Mouse (Mus musculus) T-cell, adult 2 months (primary cell): ENCODE results near the gene Zfp462.
"Not testable (repeated sequence)": the region's sequence is repeated elsewhere in the genome, so short reads cannot be mapped to it uniquely, and the experiment has no call there.

Source experiments
- DNase-seq: peaks from one replicate; pipeline ENCODE4 v3.0.0; 2022; ENCODE audit warnings: low spot score

The Zfp462 gene

DNA sequence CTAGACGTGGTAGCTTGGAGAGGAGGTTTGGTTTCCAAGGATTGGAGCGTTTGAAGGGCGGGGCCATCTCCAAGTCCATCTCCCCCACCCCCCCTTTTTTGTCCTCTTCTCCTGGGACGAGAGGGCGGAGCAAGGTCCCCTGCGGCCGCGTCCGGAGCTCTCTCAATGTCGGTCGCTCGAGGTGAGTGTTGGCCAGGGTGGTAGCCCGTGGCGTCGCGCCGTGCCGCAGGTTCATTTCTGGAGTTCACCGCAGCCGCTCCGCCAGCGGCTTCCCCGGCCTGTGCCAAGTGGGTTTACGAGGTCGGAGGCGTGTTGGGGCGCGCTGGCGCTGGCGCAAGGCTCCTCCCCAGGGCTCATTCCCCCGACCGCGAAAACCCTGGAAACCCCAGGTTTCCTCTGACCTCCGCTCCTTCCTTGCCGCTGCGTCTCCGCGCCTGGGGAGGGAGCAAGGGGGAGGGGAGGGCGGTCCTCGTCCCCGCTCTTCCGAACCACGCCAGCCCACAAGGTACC, at the start of gene Zfp462:
Gene Zfp462 (plus strand): TSS at position 128 of the 510 bp plus-strand sequence.
- DNase-seq: no peak

DNA sequence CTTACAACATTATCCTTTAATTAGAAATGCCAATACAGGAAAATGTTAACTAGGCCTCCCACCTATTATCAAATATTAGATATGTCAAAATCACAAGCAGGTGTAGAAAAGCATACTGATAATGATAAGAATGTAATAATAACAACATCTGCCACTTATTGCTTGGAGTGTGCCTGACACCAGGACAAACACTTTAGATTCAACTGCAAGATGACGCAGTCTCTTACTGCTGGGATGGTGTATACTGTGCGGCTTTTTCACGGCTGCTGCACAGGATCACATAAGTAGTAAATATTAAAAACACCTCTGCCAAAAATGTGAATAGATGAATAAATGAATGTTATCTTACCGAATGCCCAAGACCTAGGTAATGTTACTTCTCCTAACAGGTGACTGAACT, 48.8 kb upstream of the Zfp462 start:
- no peak for DNase-seq

DNA sequence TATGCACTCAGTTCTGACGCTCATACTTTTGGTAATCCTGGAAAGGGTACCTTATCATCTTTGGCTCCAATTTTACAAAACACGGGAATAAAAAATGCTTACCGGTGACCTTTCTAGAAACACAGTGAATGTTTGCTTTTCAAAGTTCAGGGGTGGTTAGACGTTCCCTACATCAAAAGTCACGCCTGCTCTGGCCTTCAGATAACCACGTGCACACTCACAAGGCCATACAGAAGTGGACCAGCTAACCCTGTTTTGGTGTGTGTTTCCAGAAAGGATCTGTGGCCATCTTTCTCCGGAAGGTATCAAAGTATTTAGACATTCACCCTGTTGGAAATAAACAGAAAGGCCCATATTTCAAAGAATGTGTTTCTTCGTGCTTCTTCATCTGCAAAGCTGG, 40.2 kb upstream of the Zfp462 start:
- no peak for DNase-seq

DNA sequence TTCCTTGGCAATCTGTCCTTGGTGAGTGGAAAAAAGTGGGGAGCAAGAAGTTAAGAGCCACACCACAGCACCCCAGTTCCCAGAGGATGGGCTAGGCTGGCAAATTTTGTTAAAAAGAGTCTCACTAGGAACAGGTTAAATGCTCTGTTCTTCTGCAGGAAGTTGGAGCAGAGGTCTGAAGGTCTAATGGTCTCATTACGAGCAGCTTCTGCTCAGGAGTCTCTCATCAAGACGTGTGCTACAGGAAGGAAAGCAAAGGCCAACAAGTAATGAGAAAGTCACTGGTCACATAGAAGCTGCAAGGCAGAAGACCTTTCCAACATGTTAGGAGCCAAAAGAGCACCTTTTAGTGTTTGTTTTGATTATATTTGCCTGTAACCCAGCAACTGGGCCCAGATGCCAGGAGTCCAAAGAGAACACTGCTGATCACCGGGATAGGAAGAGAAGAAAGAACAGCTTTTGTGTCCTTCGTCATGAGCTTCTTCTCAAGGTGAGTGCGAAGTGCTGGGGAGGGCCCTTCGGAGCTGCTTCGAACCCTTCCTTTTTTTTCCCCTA, 39.4 kb upstream of the Zfp462 start:
- DNase-seq: no peak

DNA sequence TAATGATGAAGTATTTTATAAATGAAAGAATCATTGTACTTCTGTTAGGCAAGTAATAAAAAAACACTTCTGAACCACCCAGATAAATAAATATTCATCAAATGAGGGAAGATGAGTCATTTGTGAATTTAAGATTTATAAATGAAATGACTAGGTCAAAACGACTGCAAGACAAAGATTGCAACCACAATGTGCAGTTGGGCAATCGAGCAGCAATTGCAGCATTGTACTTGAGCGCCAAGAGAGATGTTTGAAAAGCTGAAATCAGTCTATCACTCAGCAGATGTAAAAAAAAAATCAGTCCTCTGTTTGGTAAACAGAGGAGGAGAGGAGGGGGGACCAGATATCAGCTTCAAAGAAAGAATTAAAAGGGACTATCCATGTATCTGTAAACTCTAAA, 34.5 kb upstream of the Zfp462 start:
- no peak for DNase-seq

DNA sequence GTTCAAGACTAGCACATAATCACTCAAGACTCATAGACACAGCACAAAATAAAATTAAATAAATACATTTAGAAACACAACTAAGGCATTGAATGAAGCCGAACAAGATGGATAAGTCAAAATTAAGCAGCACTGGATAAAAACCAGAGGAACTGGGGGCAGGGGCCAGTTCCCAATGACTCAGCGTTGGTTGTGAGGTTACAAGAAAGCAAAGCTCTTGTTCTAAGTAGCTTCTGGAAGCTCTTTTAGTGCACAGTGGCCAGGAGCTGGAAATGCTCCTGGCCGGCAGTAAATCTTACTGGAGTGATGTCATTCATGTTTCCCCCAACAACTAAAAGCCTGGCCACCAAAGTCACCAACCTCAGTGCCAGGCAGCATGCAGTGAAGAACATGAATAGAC, 26.6 kb upstream of the Zfp462 start:
- no peak for DNase-seq

DNA sequence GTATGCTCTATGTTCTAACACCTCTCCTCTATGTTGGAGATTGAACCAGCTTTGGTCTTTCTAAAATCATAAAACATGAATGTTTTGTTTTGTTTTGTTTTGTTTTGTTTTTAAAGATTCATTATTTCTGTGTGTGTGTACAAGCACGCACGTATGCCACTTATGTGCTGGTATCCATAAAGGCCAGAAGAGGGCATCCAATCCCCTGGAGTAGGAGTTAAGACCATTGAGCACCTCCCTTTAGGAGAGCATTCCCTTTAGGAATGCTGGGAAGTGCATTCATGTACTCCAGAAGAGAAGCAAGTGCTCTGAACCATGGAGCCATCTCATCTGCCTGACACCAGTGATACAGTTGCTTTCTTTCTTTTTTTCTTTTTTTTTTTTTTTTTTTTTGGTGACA, 21.5 kb upstream of the Zfp462 start:
- no peak for DNase-seq

DNA sequence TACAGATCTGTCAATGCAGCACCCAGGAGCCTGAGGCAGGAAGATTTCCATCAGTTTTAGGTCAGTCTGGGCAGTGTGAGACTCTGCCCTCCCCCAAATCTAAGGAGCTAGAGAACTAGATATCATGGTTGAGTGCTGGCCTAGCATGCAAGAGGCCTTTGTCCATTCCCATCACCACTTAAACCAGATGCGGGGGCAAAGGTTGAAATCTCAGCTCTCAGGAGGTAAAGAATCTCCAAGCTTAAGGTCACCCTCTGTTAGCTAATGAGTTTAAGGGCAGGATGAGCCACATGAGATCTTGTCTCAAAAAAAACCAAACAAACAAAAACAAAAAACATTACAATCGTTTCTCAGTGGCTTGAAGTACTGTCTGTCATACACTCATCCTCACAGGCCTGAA, 20.5 kb upstream of the Zfp462 start:
- no peak for DNase-seq

DNA sequence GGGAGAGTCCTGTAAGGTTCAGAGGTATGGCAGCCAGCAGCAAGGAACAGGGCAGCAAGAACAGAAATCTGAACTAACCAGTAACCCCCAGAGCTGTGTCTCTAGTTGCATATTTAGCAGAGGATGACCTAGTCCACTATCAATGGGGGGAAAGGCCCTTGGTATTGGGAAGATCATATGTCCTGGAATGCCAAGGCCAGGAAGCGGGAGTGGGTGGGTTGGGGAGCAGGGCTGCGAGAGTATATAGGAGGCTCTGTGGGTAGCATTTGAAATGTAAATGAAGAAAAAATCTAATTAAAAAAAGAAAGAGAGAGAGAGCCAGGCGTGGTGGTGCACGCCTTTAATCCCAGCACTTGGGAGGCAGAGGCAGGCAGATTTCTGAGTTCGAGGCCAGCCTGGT, 18.4 kb upstream of the Zfp462 start:
- not testable (repeated sequence) for DNase-seq

DNA sequence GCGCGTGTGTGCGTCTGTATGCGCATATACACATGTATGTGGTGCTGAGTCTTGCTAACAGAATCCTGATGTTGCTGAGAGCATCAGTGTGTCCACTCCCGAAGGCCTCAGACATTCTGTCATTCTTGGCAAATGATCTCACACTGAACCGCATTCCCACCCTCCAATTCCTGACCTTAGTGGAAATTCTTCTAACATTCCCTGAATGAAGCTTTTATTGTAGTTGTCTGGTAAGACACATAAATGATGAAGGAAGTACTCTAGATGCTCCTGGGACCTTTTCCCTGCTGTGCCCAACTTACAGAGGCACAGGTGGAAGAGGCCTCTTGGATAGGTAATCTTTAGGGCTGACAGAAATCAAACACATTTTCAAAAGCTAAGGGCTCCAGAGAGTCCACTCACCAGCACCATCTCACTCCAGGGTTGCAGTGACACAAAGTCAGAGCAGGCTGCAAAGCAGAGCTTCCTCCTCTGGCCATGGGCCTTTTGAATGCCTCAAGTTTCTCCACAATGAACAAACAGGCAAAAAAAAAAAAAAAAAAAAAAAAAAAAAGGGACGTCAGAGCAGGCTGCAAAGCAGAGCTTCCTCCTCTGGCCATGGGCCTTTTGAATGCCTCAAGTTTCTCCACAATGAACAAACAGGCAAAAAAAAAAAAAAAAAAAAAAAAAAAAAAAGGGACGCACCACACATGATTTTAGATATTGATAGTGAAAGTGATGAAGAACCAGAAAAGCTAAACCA, 17.4 kb upstream of the Zfp462 start:
- not testable (repeated sequence) for DNase-seq

DNA sequence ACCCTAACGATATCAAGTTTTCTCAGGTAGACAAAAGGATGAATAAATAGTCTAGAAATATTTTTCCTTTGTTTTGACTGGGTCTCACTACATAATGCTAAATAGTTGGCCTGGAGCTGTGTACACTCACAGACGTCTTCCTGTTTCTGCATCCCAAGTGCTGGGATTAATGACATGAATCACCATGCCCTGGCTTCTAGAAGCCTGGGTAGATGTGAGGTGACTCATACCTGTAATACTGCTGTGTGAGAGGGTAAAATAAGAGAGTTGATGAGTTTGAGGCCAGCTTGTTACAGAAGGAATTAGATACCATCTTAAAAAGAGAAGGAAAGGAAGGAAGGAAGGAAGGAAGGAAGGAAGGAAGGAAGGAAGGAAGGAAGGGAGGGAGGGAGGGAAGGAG, 15.2 kb upstream of the Zfp462 start:
- no peak for DNase-seq

DNA sequence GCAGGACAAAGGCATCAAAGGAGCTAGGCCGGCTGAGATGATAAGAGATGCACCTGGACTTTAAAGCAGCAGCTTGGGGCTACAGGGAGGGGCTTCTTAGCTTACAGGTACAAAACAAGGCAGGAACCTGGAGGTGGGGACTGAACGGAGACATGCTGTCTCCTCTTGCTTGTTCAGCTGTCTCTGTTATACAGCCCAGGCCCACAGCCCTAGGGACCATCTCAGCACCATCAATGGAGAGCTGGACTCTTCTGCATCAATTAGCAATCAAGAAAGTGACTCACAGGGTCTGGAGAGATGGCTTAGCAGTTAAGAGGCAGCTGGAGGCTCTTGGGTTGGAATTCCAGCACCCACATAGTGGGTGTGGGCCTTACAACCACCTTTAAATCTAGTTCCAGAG, 12.2 kb upstream of the Zfp462 start:
- no peak for DNase-seq

DNA sequence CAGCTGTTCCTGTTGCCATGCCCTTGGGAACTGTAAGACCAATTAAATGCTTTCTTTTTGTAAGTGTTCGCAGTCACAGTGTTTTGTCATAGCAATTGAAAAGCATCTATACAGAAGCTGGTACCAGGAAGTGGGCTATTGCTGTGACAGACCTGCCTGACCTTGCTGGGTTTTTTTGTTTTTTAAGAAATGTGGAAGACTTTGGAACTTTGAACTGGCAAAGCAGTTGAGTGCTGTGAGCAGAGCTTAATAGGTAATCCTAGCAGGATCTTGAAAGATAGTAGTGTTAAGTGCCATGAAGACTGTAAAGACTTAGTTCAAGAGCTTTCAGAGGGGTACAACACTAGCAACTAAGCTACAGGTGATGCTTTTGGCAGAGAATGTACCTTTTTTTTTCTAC, 7.7 kb upstream of the Zfp462 start:
- no peak for DNase-seq

DNA sequence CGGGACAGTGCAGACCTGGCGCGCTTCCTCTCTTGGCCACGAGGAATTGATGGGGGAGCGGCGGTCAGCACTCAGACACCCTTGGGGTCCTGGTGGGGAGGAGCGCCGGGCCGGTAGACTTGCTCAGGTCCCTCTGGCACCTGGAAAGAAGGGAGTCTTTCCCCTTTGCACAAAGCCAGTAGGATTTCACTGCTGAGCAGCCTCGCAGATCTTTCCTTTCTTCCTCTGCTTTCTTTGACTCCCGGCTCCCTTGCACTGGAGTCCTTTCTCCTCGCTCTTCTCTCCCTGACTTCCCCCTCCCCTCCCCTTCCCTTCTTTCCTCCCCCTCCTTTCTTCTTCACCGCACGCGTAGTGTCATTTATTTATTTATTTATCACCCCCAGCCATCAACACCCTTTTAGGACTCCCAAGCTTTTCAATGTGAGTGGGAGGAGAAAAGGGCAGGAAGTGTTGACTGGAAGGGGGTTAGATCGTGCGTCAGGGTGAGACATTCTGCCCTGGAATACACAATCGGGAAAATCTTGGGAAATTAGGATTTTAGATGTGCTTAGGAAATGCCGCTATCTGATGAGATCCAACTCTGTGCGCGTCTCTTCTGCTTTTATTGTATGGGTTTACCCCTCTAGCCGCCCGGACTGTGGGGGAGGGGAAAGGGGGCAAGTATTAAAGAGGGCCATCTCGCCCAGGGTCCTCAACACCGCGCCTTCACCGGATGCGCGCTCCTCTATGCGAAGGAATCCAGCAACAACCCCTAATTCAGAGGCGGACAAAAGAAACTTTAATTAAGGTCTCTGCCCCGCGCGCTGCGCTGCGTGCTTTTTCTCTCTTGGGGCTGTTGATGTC, 976 bp downstream of the Zfp462 start:
- DNase-seq: no peak

DNA sequence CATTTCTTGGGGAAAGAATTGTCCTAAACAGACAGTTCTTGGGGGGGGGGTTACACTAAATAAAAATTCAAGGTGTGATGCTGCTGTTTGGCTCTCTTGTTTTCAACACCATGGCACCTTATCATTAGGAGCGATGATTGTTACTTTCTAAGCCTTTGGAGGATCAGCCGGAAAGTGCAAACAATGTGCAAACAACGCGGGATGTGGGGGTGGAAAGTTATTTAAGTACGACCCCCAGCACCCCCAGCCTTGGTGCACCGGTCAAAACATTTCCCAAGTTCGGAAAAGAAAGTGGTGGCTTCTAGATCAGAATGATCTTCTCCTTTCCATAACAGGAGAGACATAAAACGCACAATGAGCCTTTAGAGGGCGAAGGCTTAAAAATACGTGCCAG, 1.8 kb downstream of the Zfp462 start:
- no peak for DNase-seq

DNA sequence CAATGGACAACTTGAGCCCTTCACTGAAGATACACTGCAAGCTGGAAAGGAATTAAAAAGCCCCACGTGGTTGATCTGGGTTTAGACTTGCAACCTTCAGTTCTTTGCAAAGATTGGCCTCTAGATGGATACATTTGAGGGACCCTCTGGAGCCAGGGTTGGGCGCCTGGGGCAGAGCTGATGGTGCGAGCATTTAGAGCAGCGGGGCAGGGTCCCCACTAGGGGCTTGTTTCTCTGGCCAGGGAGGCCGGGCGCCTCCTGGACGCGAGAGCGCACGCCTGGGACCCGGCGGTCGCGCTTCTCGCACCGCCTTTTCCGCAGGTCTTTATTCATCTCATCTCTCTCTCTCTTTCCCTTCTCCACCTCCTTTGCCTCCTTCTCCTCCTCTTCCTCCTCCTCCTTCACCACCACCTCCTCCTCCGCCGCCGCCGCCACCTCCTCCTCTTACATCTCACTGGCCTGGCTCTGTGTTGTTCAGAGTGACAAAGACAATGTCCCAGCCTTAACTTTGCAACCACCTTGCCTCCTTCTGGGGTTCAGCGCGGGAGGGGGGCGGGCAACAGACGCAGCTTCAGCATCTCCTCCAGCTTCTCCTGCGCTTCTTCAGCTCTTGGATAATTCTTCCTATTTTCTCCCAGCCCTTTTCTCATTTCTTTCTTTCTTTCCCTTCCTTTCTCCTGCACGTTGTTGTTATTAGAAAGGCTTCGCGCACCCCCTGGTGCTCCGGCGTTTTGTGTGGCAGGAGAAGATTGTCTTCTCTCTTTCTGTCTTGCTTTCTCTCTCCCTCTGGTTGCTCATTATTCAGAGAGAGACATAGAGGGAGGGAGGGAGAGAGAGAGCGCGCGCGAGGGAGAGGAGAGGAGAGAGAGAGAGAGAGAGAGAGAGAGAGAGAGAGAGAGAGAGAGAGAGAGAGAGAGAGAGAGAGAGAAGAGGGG, 2.5 kb downstream of the Zfp462 start:
- no peak for DNase-seq

DNA sequence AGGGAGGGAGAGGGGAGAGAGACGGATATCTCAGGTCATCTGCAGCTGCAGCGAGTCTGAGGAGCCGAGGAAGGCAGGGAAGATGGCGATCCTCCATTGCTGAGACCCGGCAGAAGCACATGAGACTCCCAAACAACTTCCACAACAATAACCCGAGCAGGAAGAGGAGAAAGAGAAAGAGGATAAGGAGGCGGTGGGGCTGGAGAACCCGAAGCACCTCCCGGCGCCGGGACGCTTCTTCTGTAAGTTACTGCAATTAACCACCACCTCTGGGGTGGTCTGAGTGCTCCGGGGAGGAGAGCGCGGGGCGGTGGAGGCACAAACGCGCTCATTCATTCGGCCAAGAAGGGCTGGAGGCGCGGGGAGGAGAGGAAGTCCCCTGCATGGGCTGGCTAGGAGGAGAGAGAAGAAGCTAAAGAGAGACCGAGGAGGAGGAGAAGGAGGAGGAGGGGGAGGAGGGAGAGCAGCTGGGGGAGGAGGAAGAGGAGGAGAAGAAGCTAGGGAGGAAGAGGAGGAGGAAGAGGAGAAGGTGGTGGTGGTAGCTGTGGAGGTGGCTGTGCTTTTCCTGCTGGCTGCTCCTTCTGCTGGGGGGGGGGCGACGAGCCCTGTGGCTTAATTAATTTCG, 3.3 kb downstream of the Zfp462 start:
- DNase-seq: no peak

DNA sequence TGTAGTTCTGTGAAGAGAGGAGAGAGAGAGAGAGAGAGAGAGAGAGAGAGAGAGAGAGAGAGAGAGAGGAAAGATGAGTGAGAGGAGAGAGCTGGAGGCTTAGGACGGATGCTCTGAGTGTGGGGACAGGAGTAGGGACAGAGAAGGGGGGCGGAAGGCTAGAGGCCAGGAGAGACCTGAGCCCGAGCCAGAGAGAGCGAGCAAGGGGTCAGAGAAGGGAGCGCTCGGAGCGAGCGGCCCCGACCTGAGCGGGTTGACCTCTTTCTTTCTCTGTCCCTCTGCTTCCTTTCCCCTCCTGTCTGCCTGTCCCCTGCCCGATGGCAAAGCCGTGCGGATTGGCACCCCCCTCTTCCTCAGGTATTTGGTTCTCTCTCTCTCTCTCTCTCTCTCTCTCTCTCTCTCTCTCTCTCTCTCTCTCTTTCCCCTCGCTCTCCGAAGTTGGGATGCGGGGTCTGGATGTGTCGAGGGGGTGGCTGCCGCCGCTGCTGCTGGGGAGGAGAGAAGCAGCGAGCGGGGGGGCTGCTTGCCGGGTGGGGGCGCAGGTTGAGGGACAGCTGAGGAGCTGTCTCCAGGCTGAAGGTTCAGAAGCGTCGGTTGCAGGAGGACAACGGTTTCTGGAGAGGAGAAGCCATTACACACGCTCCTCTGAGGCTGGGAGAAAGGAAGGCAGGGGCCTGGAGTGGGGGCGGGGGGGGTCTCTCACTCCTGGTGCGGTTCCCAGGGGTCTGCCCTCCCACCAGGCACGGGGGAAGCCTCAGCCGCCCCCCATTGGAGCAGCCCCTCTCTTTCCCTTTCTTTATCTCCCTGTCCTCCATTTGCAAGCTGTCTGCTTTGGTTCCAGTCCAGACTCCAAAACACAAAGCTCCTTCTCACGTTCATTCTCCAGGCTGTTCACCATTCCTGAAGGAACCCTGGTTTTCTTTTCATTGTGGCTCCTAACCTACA, 4.0 kb downstream of the Zfp462 start:
- DNase-seq: no peak

DNA sequence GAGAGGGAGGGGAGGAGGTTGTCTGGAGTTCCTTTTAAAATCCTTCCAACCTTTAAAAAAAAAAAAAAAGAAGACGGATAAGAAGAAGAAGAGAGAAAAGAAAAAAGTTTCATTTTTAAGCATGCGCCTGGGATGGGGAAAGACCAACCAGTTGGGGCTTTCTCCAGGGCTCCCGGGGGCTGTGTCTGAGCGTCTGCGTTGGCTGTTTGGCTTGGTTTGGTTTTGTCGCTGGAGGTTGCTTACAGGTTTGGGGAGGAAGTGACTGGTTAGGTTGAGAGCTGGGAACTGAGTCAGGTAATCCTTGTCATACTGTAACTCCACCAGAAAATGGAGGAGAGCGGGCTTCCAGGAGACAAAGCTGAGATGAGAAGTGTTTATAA, 4.7 kb downstream of the Zfp462 start:
- DNase-seq: no peak

DNA sequence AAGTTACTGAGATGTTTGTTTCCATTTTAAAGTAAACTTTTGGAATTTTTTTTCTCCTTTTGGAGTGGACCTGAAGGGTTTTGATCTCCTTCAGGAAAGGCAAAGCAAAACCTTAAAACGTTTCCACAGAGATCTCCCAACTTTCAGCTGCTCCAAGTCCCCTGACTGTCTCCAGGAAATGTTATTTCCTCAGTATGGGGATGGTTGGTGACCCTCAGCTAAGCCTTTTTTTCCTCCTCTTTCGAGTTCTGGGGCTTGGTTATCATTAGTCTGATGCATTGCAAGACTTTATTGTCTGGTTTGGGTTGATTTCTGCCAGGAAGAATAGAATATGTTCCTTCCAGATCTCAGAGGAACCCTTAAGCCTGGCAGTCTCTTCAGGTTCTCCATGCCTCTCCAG, 5.3 kb downstream of the Zfp462 start:
- DNase-seq: no peak
